In the genomic region with DNA sequence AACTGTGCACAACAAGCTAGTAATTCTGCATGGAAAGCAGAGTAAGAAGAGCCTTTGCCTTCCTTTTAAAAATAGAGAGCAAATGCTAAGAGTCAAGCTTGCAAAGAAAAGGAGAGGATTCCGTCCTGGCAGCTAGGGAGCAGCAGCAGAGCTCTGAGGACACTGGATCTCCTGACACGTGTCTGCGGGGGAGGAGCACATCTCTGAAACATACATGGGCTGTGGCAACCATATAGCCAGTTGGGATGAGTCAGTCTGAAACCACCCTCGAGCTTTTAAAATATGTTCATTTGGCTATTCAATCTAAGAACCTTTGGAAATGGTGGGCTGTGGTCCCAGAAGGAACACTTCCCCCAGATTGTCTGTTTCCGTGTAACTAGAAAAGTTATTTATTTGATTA, we compare ENCODE assay signal across 19 mouse cellular contexts.
DNase-seq lines count a peak whose midpoint lies in the region; ATAC-seq and TF ChIP-seq lines count a peak whose summit lies in the region.
"Had no signal": no experiment of that assay in that cellular context is flagged by ENCODE, and none has a peak within 500 bp of the region (broad histone marks: within the 10 kb centered on the region; RNA-seq: fewer than 3 reads in every experiment).

No protein-coding gene starts in this region.

- H3K27me3 ChIP-seq in CH12.LX (replicated peaks), result no peaks in the 10 kb centered on the region
- no peaks in the 10 kb centered on the region for H3K27me3 ChIP-seq in liver, embryonic 11.5 days (replicated peaks; ENCODE audit: control insufficient read depth, insufficient read depth, low read length)
- no peaks in the 10 kb centered on the region for H3K27me3 ChIP-seq in forebrain, embryonic 16.5 days (replicated peaks; ENCODE audit: control insufficient read depth, insufficient read depth, low read length)
- H3K27me3 ChIP-seq in hindbrain, embryonic 10.5 days (ENCODE audit: insufficient read depth, poor library complexity, severe bottlenecking), result no peaks in the 10 kb centered on the region
- H3K27me3 ChIP-seq: liver, embryonic 15.5 days; midbrain, embryonic 12.5 days had no signal

- DNase-seq in CH12.LX (ENCODE audit: extremely low read depth), result peak; percentile 7
- peak; percentile 78 for DNase-seq in brain, adult 2 months (ENCODE audit: low read depth, low spot score)
- peak; percentile 52 to 57 for DNase-seq in layer of hippocampus, adult 8-10 months (ENCODE audit: low spot score in 2 of 2)
- DNase-seq in left cerebral cortex, postnatal 14 days (ENCODE audit: low spot score in 2 of 2), result peak; percentile 17 to 59
- DNase-seq in liver, embryonic 11.5 days (ENCODE audit: low spot score), result no peak
- no peak for DNase-seq in hindbrain, embryonic 10.5 days (ENCODE audit: low spot score)
- no peak for DNase-seq in heart, postnatal 10 days
- DNase-seq: adrenal gland, postnatal 25 days; cerebellum, postnatal 10 days; heart, postnatal 4 days; kidney, postnatal 10 days; lung, postnatal 14 days; thymus, postnatal 14 days had no signal

- in situ Hi-C loops in CH12.LX (cut with MboI; ENCODE audit: low pct_ligation_motif_present, low pct_unique_long_range_greater_than_20kb, low sequenced_read_pairs), result no loop called here

- intact Hi-C loops in left cerebral cortex, postnatal 14 days (cut with DNase I), result no loop called here
- intact Hi-C loops in heart, postnatal 10 days (cut with DNase I), result no loop called here

- H3K4me2 ChIP-seq in CH12.LX (ENCODE audit: insufficient read depth, low read depth, poor library complexity, severe bottlenecking), result no peak overlapping the region
- no peak overlapping the region for H3K4me2 ChIP-seq in liver, embryonic 11.5 days
- no peak overlapping the region for H3K4me2 ChIP-seq in forebrain, embryonic 16.5 days (ENCODE audit: low read length)
- H3K4me2 ChIP-seq: liver, embryonic 15.5 days; midbrain, embryonic 12.5 days had no signal

- peaks cover 34 to 78% of the 10 kb centered on the region in 2 experiments for H3K36me3 ChIP-seq in CH12.LX (replicated peaks in 1 of 2; ENCODE audit: control insufficient read depth in 1 of 2, insufficient read depth in 1 of 2, low read length in 1 of 2)
- peaks cover 24% of the 10 kb centered on the region for H3K36me3 ChIP-seq in liver, embryonic 11.5 days (ENCODE audit: control insufficient read depth, insufficient read depth, low read length)
- H3K36me3 ChIP-seq in forebrain, embryonic 16.5 days (ENCODE audit: control insufficient read depth, insufficient read depth), result peaks cover 33% of the 10 kb centered on the region
- H3K36me3 ChIP-seq in hindbrain, embryonic 10.5 days, result peaks cover 98% of the 10 kb centered on the region

- H3K9me3 ChIP-seq in CH12.LX (replicated peaks; ENCODE audit: low read length), result peaks cover 3% of the 10 kb centered on the region
- no peaks in the 10 kb centered on the region for H3K9me3 ChIP-seq in liver, embryonic 11.5 days (ENCODE audit: control insufficient read depth, low read length)
- H3K9me3 ChIP-seq in forebrain, embryonic 16.5 days (ENCODE audit: control insufficient read depth, low read length), result peaks cover 5% of the 10 kb centered on the region; the same call in 1 of the 2 replicates
- no peaks in the 10 kb centered on the region for H3K9me3 ChIP-seq in hindbrain, embryonic 10.5 days
- H3K9me3 ChIP-seq: heart, embryonic 10.5 days; liver, embryonic 15.5 days; midbrain, embryonic 12.5 days had no signal

- no peak overlapping the region for H3K9ac ChIP-seq in CH12.LX (ENCODE audit: insufficient read depth, low read depth)
- no peak overlapping the region for H3K9ac ChIP-seq in liver, embryonic 11.5 days (ENCODE audit: low read depth, low read length)
- no peak overlapping the region for H3K9ac ChIP-seq in forebrain, embryonic 16.5 days (replicated peaks; ENCODE audit: low read depth, low read length)
- H3K9ac ChIP-seq: liver, embryonic 15.5 days; midbrain, embryonic 12.5 days had no signal

- TF ChIP-seq POLR2A in CH12.LX (IDR thresholded peaks at IDR 0.05; ENCODE audit: low read depth, low read length), result no peak

- H3K27ac ChIP-seq in CH12.LX (ENCODE audit: insufficient read depth, low read depth), result no peak overlapping the region
- no peak overlapping the region for H3K27ac ChIP-seq in liver, embryonic 11.5 days (ENCODE audit: low read depth, low read length)
- no peak overlapping the region for H3K27ac ChIP-seq in forebrain, embryonic 16.5 days (ENCODE audit: low read length)
- no peak overlapping the region for H3K27ac ChIP-seq in hindbrain, embryonic 10.5 days
- H3K27ac ChIP-seq: heart, embryonic 10.5 days; liver, embryonic 15.5 days; midbrain, embryonic 12.5 days had no signal

- no peaks in the 10 kb centered on the region for H3K79me2 ChIP-seq in CH12.LX (replicated peaks; ENCODE audit: control insufficient read depth, extremely low read depth, insufficient read depth, poor library complexity, severe bottlenecking)

- no peak overlapping the region for H3K4me3 ChIP-seq in CH12.LX (replicated peaks in 1 of 3; ENCODE audit: low read depth in 2 of 3, low read length in 2 of 3, poor library complexity in 1 of 3)
- H3K4me3 ChIP-seq in liver, embryonic 11.5 days (ENCODE audit: low read depth, low read length), result no peak overlapping the region
- H3K4me3 ChIP-seq in forebrain, embryonic 16.5 days (replicated peaks; ENCODE audit: low read length), result no peak overlapping the region
- no peak overlapping the region for H3K4me3 ChIP-seq in hindbrain, embryonic 10.5 days
- H3K4me3 ChIP-seq: heart, embryonic 10.5 days; liver, embryonic 15.5 days; midbrain, embryonic 12.5 days had no signal

- 85% methylated on average over 5 of the region's 5 CpGs for WGBS in liver, embryonic 11.5 days
- WGBS in forebrain, embryonic 16.5 days, result 84% methylated on average over 5 of the region's 5 CpGs
- WGBS in hindbrain, embryonic 10.5 days, result 91% methylated on average over 5 of the region's 5 CpGs

- no peak for TF ChIP-seq EP300 in CH12.LX (IDR thresholded peaks at IDR 0.05; ENCODE audit: low read length)

- no peak for TF ChIP-seq CTCF in CH12.LX (conservative IDR thresholded peaks at IDR 0.05 in 1 of 2, IDR thresholded peaks at IDR 0.05 in 1 of 2; ENCODE audit: low read depth in 2 of 2, low read length in 2 of 2)

- ATAC-seq in liver, embryonic 11.5 days (replicated peaks; ENCODE audit: low FRiP score), result no peak
- no peak for ATAC-seq in forebrain, embryonic 16.5 days
- ATAC-seq: forebrain, embryonic 14.5 days; intestine, embryonic 16.5 days had no signal

- no peak for TF ChIP-seq RAD21 in CH12.LX (IDR thresholded peaks at IDR 0.05; ENCODE audit: low read depth, low read length)

- dilution Hi-C loops in CH12.LX (cut with MboI; ENCODE audit: extremely low pct_ligation_motif_present, extremely low pct_unique_long_range_greater_than_20kb, low sequenced_read_pairs), result no loop called here

- peaks cover 9 to 18% of the 10 kb centered on the region in 2 experiments; a peak in 2 of 4 replicates for H3K4me1 ChIP-seq in CH12.LX (ENCODE audit: control insufficient read depth in 1 of 2, insufficient read depth in 2 of 2)
- no peaks in the 10 kb centered on the region for H3K4me1 ChIP-seq in liver, embryonic 11.5 days (replicated peaks; ENCODE audit: control insufficient read depth, insufficient read depth, low read length)
- H3K4me1 ChIP-seq in forebrain, embryonic 16.5 days (replicated peaks; ENCODE audit: control insufficient read depth, insufficient read depth, low read length), result no peaks in the 10 kb centered on the region
- H3K4me1 ChIP-seq in hindbrain, embryonic 10.5 days (replicated peaks), result no peaks in the 10 kb centered on the region
- H3K4me1 ChIP-seq: heart, embryonic 10.5 days; liver, embryonic 15.5 days; midbrain, embryonic 12.5 days had no signal

TF ChIP-seq in CH12.LX, 34 proteins besides CTCF, POLR2A, EP300 and RAD21:
- TF ChIP-seq IRF4 (IDR thresholded peaks at IDR 0.05; ENCODE audit: low read depth, low read length) (0 out of 2 replicates have a peak, but pooled peaks have one; percentile 6), ZKSCAN1 (IDR thresholded peaks at IDR 0.05; ENCODE audit: borderline replicate concordance, low read depth, low read length) (no peak), MYC (IDR thresholded peaks at IDR 0.05; ENCODE audit: low read depth, low read length) (0 out of 2 replicates have a peak, but pooled peaks have one; percentile 55), MAFK (IDR thresholded peaks at IDR 0.05; ENCODE audit: insufficient replicate concordance, low read length) (no peak), BHLHE40 (IDR thresholded peaks at IDR 0.05; ENCODE audit: low read depth, low read length) (no peak), JUN (IDR thresholded peaks at IDR 0.05; ENCODE audit: insufficient read depth, low read depth, low read length) (no peak; the same call in 1 of the 2 replicates), ETS1 (conservative IDR thresholded peaks at IDR 0.05; ENCODE audit: low read depth, low read length) (no peak), JUND (conservative IDR thresholded peaks at IDR 0.05; ENCODE audit: low read depth, low read length) (peak; percentile 34; the same call in 1 of the 2 replicates), PAX5 (IDR thresholded peaks at IDR 0.05; ENCODE audit: low read length) (no peak), ZNF384 (IDR thresholded peaks at IDR 0.05; ENCODE audit: low read depth, low read length) (no peak), NRF1 (IDR thresholded peaks at IDR 0.05; ENCODE audit: low read depth, low read length) (no peak), ELF1 (IDR thresholded peaks at IDR 0.05; ENCODE audit: low read depth, low read length) (no peak), UBTF (IDR thresholded peaks at IDR 0.05; ENCODE audit: low read depth, low read length) (no peak), RCOR1 (conservative IDR thresholded peaks at IDR 0.05; ENCODE audit: low read depth, low read length) (no peak)

Comparison
In these comparisons a context has a peak if more than half of its experiments do, and no peak if none do; other contexts are left out.
1. DNase-seq: peak in CH12.LX (single experiment), brain, adult 2 months (single experiment), layer of hippocampus, adult 8-10 months (2 of 2) and left cerebral cortex, postnatal 14 days (2 of 2); none in liver, embryonic 11.5 days (single experiment), hindbrain, embryonic 10.5 days (single experiment) and heart, postnatal 10 days (0 of 2).